In the genomic region with DNA sequence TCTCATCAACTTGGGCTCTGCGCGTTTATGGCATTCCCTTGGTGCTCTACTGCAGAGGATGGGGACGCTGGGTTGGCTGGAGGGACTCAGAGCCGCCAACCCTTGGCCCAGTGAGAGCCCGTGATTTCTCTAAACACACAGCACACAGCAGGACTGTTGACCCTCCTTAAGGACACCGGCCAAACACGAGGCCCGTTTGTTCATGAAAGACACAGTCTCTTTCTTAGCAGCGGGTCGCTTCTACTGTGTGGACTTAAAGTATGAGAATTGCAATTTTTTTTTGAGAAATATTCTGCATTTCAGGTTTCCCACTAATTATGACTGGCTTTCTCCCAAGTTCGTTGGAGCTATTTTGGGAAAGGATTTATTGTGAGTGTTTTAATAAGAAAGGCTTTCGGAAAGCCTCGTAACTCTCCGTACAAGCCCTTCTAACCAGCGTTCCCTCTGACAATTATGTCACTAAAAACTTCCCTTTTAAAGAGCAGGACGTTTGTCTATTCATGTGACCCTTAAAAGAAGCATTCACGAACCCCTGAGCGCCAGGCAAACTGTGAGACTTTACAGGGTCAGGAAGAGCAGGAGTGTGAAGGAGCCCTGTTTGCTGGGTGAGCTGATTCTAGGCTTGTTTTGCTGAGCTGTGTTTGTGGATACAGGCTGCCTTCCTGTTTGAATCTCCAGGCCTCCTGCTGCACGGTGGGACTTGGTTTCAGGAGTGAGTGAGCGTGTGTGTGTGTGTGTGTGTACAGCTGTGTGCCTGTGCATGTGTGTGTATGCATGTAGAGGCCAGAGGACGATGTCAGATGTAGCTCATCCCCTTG, we compare ENCODE assay signal across 8 mouse cellular contexts.
DNase-seq lines count a peak whose midpoint lies in the region; ATAC-seq and TF ChIP-seq lines count a peak whose summit lies in the region.

No protein-coding gene starts in this region.

- WGBS in embryonic facial prominence, embryonic 13.5 days: 51% methylated on average over 21 of the region's 21 CpGs
- WGBS in limb, embryonic 11.5 days: 56% methylated on average over 21 of the region's 21 CpGs

- H3K27me3 ChIP-seq in embryonic facial prominence, embryonic 13.5 days: no peaks in the 10 kb centered on the region
- H3K27me3 ChIP-seq in limb, embryonic 11.5 days (ENCODE audit: control insufficient read depth, insufficient read depth, low read length): no peaks in the 10 kb centered on the region

- no peak for TF ChIP-seq POLR2A in brain, embryonic 14.5 days (IDR thresholded peaks at IDR 0.05; ENCODE audit: borderline replicate concordance, extremely low read depth, insufficient read depth, insufficient read length, poor library complexity, severe bottlenecking)

- peaks cover 53% of the 10 kb centered on the region for H3K4me1 ChIP-seq in embryonic facial prominence, embryonic 13.5 days
- H3K4me1 ChIP-seq in limb, embryonic 11.5 days (ENCODE audit: control insufficient read depth, insufficient read depth, low read length): peaks cover 13% of the 10 kb centered on the region

- no peak for ATAC-seq in embryonic facial prominence, embryonic 13.5 days (ENCODE audit: insufficient number of reproducible peaks, insufficient read depth, low FRiP score, low TSS enrichment, low read depth)
- ATAC-seq in limb, embryonic 11.5 days (ENCODE audit: insufficient number of reproducible peaks, low FRiP score, low TSS enrichment, low read depth): no peak

- no peak overlapping the region for H3K4me2 ChIP-seq in embryonic facial prominence, embryonic 13.5 days
- H3K4me2 ChIP-seq in limb, embryonic 11.5 days (ENCODE audit: low read depth, severe bottlenecking): no peak overlapping the region

- peak; percentile 31 for DNase-seq in kidney, postnatal 10 days
- no peak for DNase-seq in kidney, postnatal 25 days
- DNase-seq in brain, embryonic 14.5 days (ENCODE audit: low read depth): peak; percentile 72
- no peak for DNase-seq in limb, embryonic 11.5 days (ENCODE audit: low spot score)
- no peak for DNase-seq in thymus, postnatal 25 days
- no peak for DNase-seq in spleen, postnatal 36 days (ENCODE audit: low spot score in 2 of 2)
- no peak for DNase-seq in kidney, adult 11 months

- TF ChIP-seq CTCF in brain, embryonic 14.5 days (IDR thresholded peaks at IDR 0.05; ENCODE audit: borderline replicate concordance, extremely low read depth, insufficient read depth, insufficient read length): no peak

- no peaks in the 10 kb centered on the region for H3K36me3 ChIP-seq in embryonic facial prominence, embryonic 13.5 days
- no peaks in the 10 kb centered on the region for H3K36me3 ChIP-seq in limb, embryonic 11.5 days (ENCODE audit: control insufficient read depth, insufficient read depth, low read length)

- peak overlapping the region; percentile 39 for H3K27ac ChIP-seq in embryonic facial prominence, embryonic 13.5 days
- H3K27ac ChIP-seq in limb, embryonic 11.5 days (replicated peaks; ENCODE audit: low read depth, low read length): peak overlapping the region; percentile 9; the same call in 1 of the 2 replicates

- H3K9me3 ChIP-seq in embryonic facial prominence, embryonic 13.5 days: no peaks in the 10 kb centered on the region
- H3K9me3 ChIP-seq in limb, embryonic 11.5 days (ENCODE audit: control insufficient read depth, low read length): no peaks in the 10 kb centered on the region

- H3K9ac ChIP-seq in embryonic facial prominence, embryonic 13.5 days: peak overlapping the region; percentile 22; the same call in 1 of the 2 replicates
- no peak overlapping the region for H3K9ac ChIP-seq in limb, embryonic 11.5 days (ENCODE audit: low read length)

- no peak overlapping the region for H3K4me3 ChIP-seq in embryonic facial prominence, embryonic 13.5 days
- no peak overlapping the region for H3K4me3 ChIP-seq in limb, embryonic 11.5 days (ENCODE audit: low read depth, low read length)

Comparison
In these comparisons a context has a peak if more than half of its experiments do, and no peak if none do; other contexts are left out.
1. DNase-seq: peak in kidney, postnatal 10 days (single experiment) and brain, embryonic 14.5 days (single experiment); none in kidney, postnatal 25 days (0 of 2), limb, embryonic 11.5 days (single experiment), thymus, postnatal 25 days (single experiment), spleen, postnatal 36 days (0 of 2) and kidney, adult 11 months (single experiment).